Mouse (Mus musculus): ENCODE data around the gene Gm20917. TPM values are rescaled to one million over a fixed set of nuclear protein-coding genes. Genes with fewer than 3 reads are reported as not detected.
"Not testable (repeated sequence)": the region's sequence is repeated elsewhere in the genome, so short reads cannot be mapped to it uniquely, and the experiment has no call there.

Gene Gm20917
- total RNA-seq (2021) = not detected
- long read RNA-seq, experiment 1 = 0 reads
- long read RNA-seq, experiment 2 = 0 reads

DNA sequence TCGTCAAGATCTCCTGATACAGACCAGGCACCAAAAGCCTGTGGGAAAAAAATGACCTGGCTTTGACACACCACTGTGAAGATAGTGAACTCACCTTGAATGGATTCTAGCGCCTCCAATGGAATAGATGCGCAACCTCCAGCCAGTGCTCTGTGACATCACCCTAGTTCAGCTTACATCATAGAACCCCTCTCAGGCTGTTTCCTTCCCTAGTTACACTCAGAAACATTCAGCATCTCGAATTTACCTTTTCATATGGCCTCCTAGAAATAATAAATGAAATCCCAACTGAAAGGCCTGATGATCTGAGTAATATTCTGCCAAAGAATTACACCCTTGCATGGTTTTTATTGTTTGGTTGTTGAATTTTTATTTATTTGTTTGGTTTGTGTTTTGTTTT is at the start of gene Gm20917:
Gm20917 (minus strand) TSS at position 101 of the 400 bp plus-strand sequence.
- DNase-seq (ENCODE audit: low spot score in 2 of 2) = not testable (repeated sequence)

Other genes starting within 250 kb of the Gm20917 start
- not detected for gene Gm20916, start 168.4 kb upstream of the Gm20917 start, total RNA-seq (2021)